Mouse (Mus musculus): ENCODE measurements around the gene Dgkk. TPM values are rescaled to one million over a fixed set of nuclear protein-coding genes. Genes with fewer than 3 reads are reported as not detected.
"Not testable (repeated sequence)": the region's sequence is repeated elsewhere in the genome, so short reads cannot be mapped to it uniquely, and the experiment has no call there.

The Dgkk gene
- total and polyA plus RNA-seq, 3 experiments: 0.03 TPM; not detected in 2

- Histone ChIP-seq H3K9ac (ENCODE audit: insufficient read depth, low read depth) (no peak overlapping the region), H3K4me3 (replicated peaks in 1 of 3; ENCODE audit: low read depth in 2 of 3, low read length in 2 of 3, poor library complexity in 1 of 3) (no peak overlapping the region), H3K9me3 (replicated peaks; ENCODE audit: low read length) (no peaks in the 10 kb centered on the region), H3K4me1 (ENCODE audit: control insufficient read depth in 1 of 2, insufficient read depth in 2 of 2) (no peaks in the 10 kb centered on the region), H3K36me3 (replicated peaks in 1 of 2; ENCODE audit: control insufficient read depth in 1 of 2, insufficient read depth in 1 of 2, low read length in 1 of 2) (no peaks in the 10 kb centered on the region), H3K79me2 (replicated peaks; ENCODE audit: control insufficient read depth, extremely low read depth, insufficient read depth, poor library complexity, severe bottlenecking) (no peaks in the 10 kb centered on the region), H3K27me3 (replicated peaks) (no peaks in the 10 kb centered on the region), H3K27ac (ENCODE audit: insufficient read depth, low read depth) (no peak overlapping the region), H3K4me2 (ENCODE audit: insufficient read depth, low read depth, poor library complexity, severe bottlenecking) (no peak overlapping the region)
- TF ChIP-seq CHD1 (IDR thresholded peaks at IDR 0.05; ENCODE audit: low read depth, low read length): no peak
- TF ChIP-seq MEF2A (IDR thresholded peaks at IDR 0.05; ENCODE audit: borderline replicate concordance, low read depth, low read length): no peak
- TF ChIP-seq JUN (IDR thresholded peaks at IDR 0.05; ENCODE audit: insufficient read depth, low read depth, low read length): no peak
- TF ChIP-seq IRF4 (IDR thresholded peaks at IDR 0.05; ENCODE audit: low read depth, low read length): no peak
- no peak for TF ChIP-seq MAZ (IDR thresholded peaks at IDR 0.05; ENCODE audit: low read depth, low read length)
- TF ChIP-seq KAT2A (IDR thresholded peaks at IDR 0.05; ENCODE audit: insufficient replicate concordance, low read length): no peak
- TF ChIP-seq EP300 (IDR thresholded peaks at IDR 0.05; ENCODE audit: low read length): no peak
- no peak for TF ChIP-seq ZC3H11A (IDR thresholded peaks at IDR 0.05; ENCODE audit: low read depth, low read length)
- no peak for TF ChIP-seq E2F4 (IDR thresholded peaks at IDR 0.05; ENCODE audit: insufficient replicate concordance, low read depth, low read length)
- no peak for TF ChIP-seq ETS1 (conservative IDR thresholded peaks at IDR 0.05; ENCODE audit: low read depth, low read length)
- TF ChIP-seq MAFK (IDR thresholded peaks at IDR 0.05; ENCODE audit: insufficient replicate concordance, low read length): no peak
- no peak for TF ChIP-seq SMC3 (IDR thresholded peaks at IDR 0.05; ENCODE audit: low read depth, low read length)
- dilution Hi-C loops (cut with MboI; ENCODE audit: extremely low pct_ligation_motif_present, extremely low pct_unique_long_range_greater_than_20kb, low sequenced_read_pairs): no loop called here
- no peak for DNase-seq (ENCODE audit: extremely low read depth)
- in situ Hi-C loops (cut with MboI; ENCODE audit: low pct_ligation_motif_present, low pct_unique_long_range_greater_than_20kb, low sequenced_read_pairs): no loop called here
These were observed 189.5 kb downstream of the Dgkk start for GRCm38 (mm10) chrX:6968598-6968997.

GRCm38 (mm10) chrX:6971956-6972355, 192.8 kb downstream of the Dgkk start:
- TF ChIP-seq POLR2A (IDR thresholded peaks at IDR 0.05; ENCODE audit: low read depth, low read length): no peak
- TF ChIP-seq ZKSCAN1 (IDR thresholded peaks at IDR 0.05; ENCODE audit: borderline replicate concordance, low read depth, low read length): no peak
- no peak for TF ChIP-seq JUN (IDR thresholded peaks at IDR 0.05; ENCODE audit: insufficient read depth, low read depth, low read length)
- no peak for TF ChIP-seq MEF2A (IDR thresholded peaks at IDR 0.05; ENCODE audit: borderline replicate concordance, low read depth, low read length)
- no peak for TF ChIP-seq JUND (conservative IDR thresholded peaks at IDR 0.05; ENCODE audit: low read depth, low read length)
- no peak for TF ChIP-seq SIN3A (IDR thresholded peaks at IDR 0.05; ENCODE audit: low read length)
- TF ChIP-seq RCOR1 (conservative IDR thresholded peaks at IDR 0.05; ENCODE audit: low read depth, low read length): no peak
- TF ChIP-seq MAX (IDR thresholded peaks at IDR 0.05; ENCODE audit: low read length): no peak
- no peak for TF ChIP-seq MAFK (IDR thresholded peaks at IDR 0.05; ENCODE audit: insufficient replicate concordance, low read length)
- TF ChIP-seq ETS1 (conservative IDR thresholded peaks at IDR 0.05; ENCODE audit: low read depth, low read length): no peak
- no peak for TF ChIP-seq ZC3H11A (IDR thresholded peaks at IDR 0.05; ENCODE audit: low read depth, low read length)
- TF ChIP-seq ELF1 (IDR thresholded peaks at IDR 0.05; ENCODE audit: low read depth, low read length): no peak
- no peak for TF ChIP-seq ZMIZ1 (IDR thresholded peaks at IDR 0.05; ENCODE audit: low read depth, low read length)
- TF ChIP-seq IRF4 (IDR thresholded peaks at IDR 0.05; ENCODE audit: low read depth, low read length): no peak
- TF ChIP-seq ZNF384 (IDR thresholded peaks at IDR 0.05; ENCODE audit: low read depth, low read length): no peak
- TF ChIP-seq USF2 (conservative IDR thresholded peaks at IDR 0.05; ENCODE audit: low read depth, low read length): no peak
- TF ChIP-seq UBTF (IDR thresholded peaks at IDR 0.05; ENCODE audit: low read depth, low read length): no peak
- TF ChIP-seq HCFC1 (IDR thresholded peaks at IDR 0.05; ENCODE audit: low read depth, low read length): no peak
- H3K27me3 ChIP-seq (replicated peaks): no peaks in the 10 kb centered on the region
- no peak overlapping the region for H3K4me3 ChIP-seq (replicated peaks in 1 of 3; ENCODE audit: low read depth in 2 of 3, low read length in 2 of 3, poor library complexity in 1 of 3)
- H3K27ac ChIP-seq (ENCODE audit: insufficient read depth, low read depth): no peak overlapping the region
- DNase-seq (ENCODE audit: extremely low read depth): no peak
- dilution Hi-C loops (cut with MboI; ENCODE audit: extremely low pct_ligation_motif_present, extremely low pct_unique_long_range_greater_than_20kb, low sequenced_read_pairs): no loop called here
- H3K9ac ChIP-seq (ENCODE audit: insufficient read depth, low read depth): no peak overlapping the region
- no peaks in the 10 kb centered on the region for H3K36me3 ChIP-seq (replicated peaks in 1 of 2; ENCODE audit: control insufficient read depth in 1 of 2, insufficient read depth in 1 of 2, low read length in 1 of 2)
- no peaks in the 10 kb centered on the region for H3K4me1 ChIP-seq (ENCODE audit: control insufficient read depth in 1 of 2, insufficient read depth in 2 of 2)
- no peaks in the 10 kb centered on the region for H3K9me3 ChIP-seq (replicated peaks; ENCODE audit: low read length)
- in situ Hi-C loops (cut with MboI; ENCODE audit: low pct_ligation_motif_present, low pct_unique_long_range_greater_than_20kb, low sequenced_read_pairs): no loop called here
- H3K79me2 ChIP-seq (replicated peaks; ENCODE audit: control insufficient read depth, extremely low read depth, insufficient read depth, poor library complexity, severe bottlenecking): no peaks in the 10 kb centered on the region
- H3K4me2 ChIP-seq (ENCODE audit: insufficient read depth, low read depth, poor library complexity, severe bottlenecking): no peak overlapping the region

GRCm38 (mm10) chrX:6983916-6984315, 204.8 kb downstream of the Dgkk start:
- H3K36me3 ChIP-seq (replicated peaks in 1 of 2; ENCODE audit: control insufficient read depth in 1 of 2, insufficient read depth in 1 of 2, low read length in 1 of 2); H3K4me1 ChIP-seq (ENCODE audit: control insufficient read depth in 1 of 2, insufficient read depth in 2 of 2); dilution Hi-C loops (cut with MboI; ENCODE audit: extremely low pct_ligation_motif_present, extremely low pct_unique_long_range_greater_than_20kb, low sequenced_read_pairs); H3K9ac ChIP-seq (ENCODE audit: insufficient read depth, low read depth); H3K27ac ChIP-seq (ENCODE audit: insufficient read depth, low read depth); H3K4me3 ChIP-seq (replicated peaks in 1 of 3; ENCODE audit: low read depth in 2 of 3, low read length in 2 of 3, poor library complexity in 1 of 3); H3K4me2 ChIP-seq (ENCODE audit: insufficient read depth, low read depth, poor library complexity, severe bottlenecking); H3K79me2 ChIP-seq (replicated peaks; ENCODE audit: control insufficient read depth, extremely low read depth, insufficient read depth, poor library complexity, severe bottlenecking); DNase-seq (ENCODE audit: extremely low read depth); in situ Hi-C loops (cut with MboI; ENCODE audit: low pct_ligation_motif_present, low pct_unique_long_range_greater_than_20kb, low sequenced_read_pairs); H3K9me3 ChIP-seq (replicated peaks; ENCODE audit: low read length); H3K27me3 ChIP-seq (replicated peaks): not testable (repeated sequence)
